Mouse (Mus musculus) gastrocnemius, adult 8-10 months (tissue): ENCODE results near the gene Adipoq. TPM values are rescaled to one million over a fixed set of nuclear protein-coding genes. Genes with fewer than 3 reads are reported as not detected.
"Not testable (repeated sequence)": the region's sequence is repeated elsewhere in the genome, so short reads cannot be mapped to it uniquely, and the experiment has no call there.

Experiments
- DNase-seq, 2 experiments: peaks; one replicate each; pipeline ENCODE4 v3.0.0; 2022; ENCODE audit warnings: low spot score in 2 of 2
- total RNA-seq, 4 experiments: library from RNA; stranded (reverse); gene quantifications; 2 replicates each; pipeline ENCODE4 v1.2.4; 2022

Adipoq gene
- total RNA-seq, 4 experiments from 2014 or later = 2.3 to 45.4 (median 17.8) TPM

GRCm38 (mm10) chr16:23159749-23160148 lies 13.4 kb downstream of the Adipoq start:
- DNase-seq = no peak

- DNase-seq = no peak
Measured at GRCm38 (mm10) chr16:23162116-23162515, 15.8 kb downstream of the Adipoq start.

DNA sequence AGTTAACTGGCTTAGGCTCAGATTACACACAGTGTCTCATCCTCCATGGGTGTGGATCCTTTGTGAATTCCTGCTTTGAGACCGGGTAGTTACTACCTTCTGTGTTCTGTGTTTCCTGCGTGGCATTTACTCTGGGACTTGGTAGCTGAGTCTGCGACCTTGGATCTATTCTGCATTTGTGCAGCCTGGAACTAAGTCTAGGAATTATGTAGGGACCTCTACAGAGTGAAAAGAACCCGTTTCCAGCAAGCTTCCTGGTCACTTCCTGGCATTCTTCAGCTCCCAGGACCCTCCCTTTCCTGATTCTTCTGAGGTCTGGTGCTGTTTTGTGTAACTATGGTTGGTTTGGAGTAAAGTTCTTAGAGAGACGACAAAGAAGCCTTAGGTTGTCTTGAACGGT lies 18.1 kb downstream of the Adipoq start:
- no peak for DNase-seq

DNA sequence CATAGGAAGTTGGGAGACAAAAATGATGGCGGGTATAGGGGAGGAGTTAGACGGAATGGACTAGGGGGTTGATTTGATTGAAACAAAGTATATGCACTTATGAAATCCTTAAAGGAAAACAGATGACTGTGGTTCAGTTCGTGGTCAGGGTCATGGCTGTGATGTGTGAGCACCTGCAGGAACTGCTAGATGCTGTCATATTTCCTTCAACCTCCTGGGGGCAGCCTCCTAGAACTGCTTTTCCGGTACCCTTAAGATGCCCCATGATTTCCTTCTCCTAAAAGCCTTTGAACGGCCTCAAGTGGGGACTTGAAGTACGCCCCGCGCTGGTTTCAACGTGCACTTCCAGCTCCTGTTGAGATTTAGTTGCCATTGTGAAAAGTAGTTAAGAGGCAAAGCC lies 19.1 kb downstream of the Adipoq start:
- no peak for DNase-seq

GRCm38 (mm10) chr16:23166646-23167045 lies 20.3 kb downstream of the Adipoq start:
- DNase-seq = no peak

GRCm38 (mm10) chr16:23167079-23167478 lies 20.7 kb downstream of the Adipoq start:
- no peak for DNase-seq

DNA sequence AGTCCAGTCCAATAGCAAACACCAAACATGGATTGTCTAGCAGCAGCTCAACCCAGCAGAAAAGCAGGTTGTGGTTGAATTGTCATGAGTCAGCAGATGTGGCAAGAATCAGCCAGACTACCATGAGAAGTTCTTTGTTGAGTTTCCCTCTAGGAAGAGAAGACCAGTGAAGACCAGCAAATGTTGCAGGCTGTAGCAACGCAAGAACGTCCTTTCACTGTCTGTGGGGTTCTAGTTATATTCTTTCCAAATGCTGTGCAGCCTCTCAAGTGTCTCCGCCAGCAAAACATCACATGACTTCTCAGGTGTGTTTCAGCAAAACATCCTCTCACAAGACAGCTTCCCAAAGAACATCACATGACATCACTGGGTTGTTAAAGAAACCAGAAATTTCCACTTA lies 24.5 kb downstream of the Adipoq start:
- no peak for DNase-seq

DNA sequence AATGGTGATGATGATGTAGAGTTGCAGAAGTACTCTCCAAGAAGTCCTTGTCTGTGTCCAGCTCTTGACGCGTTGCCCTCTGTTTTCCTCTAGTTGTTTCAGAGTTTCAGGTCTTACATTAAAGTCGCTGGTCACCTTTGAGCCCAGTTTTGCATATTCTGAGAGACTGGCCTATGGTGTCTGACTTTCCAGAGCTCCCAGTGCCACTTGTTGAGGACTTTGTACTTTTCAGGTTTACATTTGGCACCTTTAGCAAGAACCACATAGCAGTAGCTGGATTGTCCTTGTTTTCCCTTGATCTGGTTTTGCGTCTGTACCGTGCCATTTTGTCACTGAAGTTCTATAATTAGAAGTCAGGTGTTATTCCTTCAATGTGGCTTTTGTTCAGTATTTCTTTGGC lies 27.6 kb downstream of the Adipoq start:
- DNase-seq = no peak

DNA sequence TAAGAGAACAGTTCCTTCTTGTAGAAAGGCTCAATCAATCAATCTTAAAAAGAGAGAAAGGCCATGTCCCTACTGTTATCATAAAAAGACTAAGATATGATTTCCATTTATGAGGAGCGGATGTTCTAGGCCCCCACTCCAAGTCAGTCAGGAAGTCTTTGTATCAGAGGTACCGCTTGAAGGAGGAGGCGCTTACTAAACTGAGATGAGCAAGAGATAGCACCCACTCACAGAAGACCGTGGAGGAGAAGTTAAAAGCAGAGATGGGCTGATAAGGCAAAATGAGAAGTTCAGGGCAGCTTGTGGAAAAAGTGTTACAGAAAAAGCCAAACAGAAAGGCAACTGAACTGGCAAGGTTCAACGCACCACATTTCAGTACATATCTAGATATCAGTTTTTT lies 28.5 kb downstream of the Adipoq start:
- no peak for DNase-seq

GRCm38 (mm10) chr16:23175956-23176355 lies 29.6 kb downstream of the Adipoq start:
- no peak for DNase-seq

DNA sequence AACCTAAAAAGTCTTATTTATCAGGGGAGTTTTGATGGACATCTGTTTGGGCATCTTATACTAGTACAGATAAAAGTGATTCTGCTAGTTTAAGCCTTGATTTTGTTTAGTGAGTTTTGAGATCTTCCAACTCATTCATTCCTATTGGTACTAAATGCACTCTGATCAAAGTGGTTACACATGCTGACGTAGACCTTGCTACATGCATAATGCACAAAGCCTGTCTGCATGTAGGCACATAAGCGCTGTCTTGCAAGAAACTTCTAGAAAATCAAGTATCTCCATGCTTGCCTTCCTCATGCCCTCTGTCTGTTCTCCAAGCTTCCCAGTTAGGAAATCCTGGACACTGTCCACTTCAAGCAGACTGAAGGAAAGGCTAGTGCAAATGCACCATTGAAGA lies 31.5 kb downstream of the Adipoq start:
- DNase-seq = no peak

- DNase-seq = no peak
Measured at GRCm38 (mm10) chr16:23178796-23179195, 32.5 kb downstream of the Adipoq start.

DNA sequence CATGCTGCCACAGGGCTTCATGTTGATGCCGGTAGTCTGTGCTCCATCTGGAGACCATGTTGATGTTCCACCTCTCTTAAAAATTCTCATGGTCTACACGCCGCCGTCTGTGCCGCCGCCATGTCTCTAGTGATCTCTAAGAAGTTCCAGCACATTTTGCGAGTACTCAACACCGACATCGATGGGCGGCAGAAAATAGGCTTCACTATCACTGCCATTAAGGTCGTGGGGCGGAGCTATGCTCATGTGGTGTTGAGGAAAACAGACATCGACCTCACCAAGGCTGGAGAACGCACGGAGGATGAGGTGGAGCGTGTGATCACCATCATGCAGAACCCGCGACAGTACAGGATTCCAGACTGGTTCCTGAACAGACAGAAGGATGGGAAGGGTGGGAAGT lies 33.1 kb downstream of the Adipoq start:
- DNase-seq = not testable (repeated sequence)

- no peak for DNase-seq
Measured at GRCm38 (mm10) chr16:23181054-23181453, 34.7 kb downstream of the Adipoq start.

- DNase-seq = no peak
Measured at GRCm38 (mm10) chr16:23181487-23181886, 35.2 kb downstream of the Adipoq start.

GRCm38 (mm10) chr16:23181942-23182597 lies 35.7 kb downstream of the Adipoq start:
- no peak for DNase-seq

GRCm38 (mm10) chr16:23185824-23186223 lies 39.5 kb downstream of the Adipoq start:
- DNase-seq = no peak

DNA sequence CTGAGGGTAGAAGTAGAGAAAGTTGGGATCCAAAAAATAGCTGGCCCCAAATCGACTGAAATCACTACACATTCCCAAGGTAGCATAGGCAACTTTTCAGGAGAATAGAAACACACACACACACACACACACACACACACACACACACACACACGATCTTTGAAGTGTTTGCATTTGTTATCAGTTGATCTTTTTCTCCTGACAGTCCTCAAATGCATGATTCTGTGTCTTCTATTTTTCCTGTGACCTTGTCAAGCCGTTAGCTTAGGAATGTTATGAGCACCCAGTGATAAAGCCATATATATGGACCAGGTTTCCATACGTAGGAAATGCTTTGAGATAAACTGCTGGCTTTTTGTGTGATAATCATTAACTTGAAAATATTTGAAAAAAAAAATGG lies 40.1 kb downstream of the Adipoq start:
- DNase-seq = no peak

DNA sequence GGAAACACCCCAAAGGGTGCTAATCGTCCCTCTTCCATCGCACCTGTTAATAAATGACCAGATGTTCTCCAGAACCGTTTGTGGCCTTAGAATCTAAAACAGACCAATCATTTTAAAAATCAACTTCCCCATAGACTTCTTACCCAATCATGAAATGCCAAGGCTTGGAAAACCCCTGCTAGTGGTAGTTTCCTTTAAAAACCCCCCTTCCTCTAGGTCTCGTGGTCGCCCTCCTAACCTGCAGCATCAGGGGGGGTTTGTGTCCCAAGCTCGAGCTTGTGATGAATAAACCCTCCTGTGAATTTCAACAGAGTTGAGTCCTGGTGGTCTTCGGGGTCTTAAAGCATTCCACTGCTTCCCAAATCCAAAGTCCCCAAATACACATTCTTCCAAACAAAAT lies 41.6 kb downstream of the Adipoq start:
- DNase-seq = no peak

- no peak for DNase-seq
Measured at GRCm38 (mm10) chr16:23189612-23190011, 43.3 kb downstream of the Adipoq start.

GRCm38 (mm10) chr16:23191560-23192242 lies 45.4 kb downstream of the Adipoq start:
- no peak for DNase-seq

DNA sequence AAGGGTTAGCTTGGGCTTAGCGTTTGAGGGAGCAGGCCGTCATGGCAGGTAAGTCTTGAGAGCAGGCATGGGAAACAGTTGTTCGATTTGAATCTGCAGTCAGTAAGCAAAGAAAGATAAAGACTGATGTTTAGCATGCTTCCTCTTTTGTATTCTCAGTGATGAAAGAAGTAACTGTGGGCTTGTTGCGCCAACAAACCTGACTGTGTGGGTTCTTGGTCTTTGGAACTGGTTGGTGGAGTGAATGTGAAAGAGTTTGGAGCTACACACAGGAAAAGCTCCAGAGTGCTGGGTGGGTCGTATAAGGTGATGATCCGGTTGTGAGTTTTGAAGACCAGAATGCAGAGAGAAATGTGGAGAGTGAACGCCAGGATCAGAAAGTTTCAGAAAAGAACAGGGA lies 49.3 kb downstream of the Adipoq start:
- no peak for DNase-seq

DNA sequence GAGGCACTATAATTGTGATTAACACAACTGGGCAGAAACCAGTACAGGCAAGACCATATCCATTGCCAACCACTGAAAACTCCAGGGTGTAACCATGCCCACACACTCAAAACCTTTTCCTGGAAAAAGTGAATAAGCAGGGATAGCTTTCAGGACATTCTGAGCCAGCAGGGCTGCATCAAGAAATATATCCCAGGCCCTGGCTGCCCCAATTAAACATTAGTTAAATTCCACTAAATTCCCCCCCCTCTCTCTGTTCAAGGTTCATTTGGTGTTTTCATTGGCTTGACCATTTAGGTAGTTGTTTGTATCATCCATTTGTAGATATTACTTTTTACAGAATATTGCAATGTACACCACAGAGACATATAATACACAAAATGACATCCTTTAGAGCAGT lies 50.0 kb downstream of the Adipoq start:
- DNase-seq = no peak
